Mouse (Mus musculus): Measurements from ENCODE around the gene Wars.

GRCm38 (mm10) chr12:108901346-108901745, 7.4 kb upstream of the Wars start:
- TF ChIP-seq CTCF (conservative IDR thresholded peaks at IDR 0.05; ENCODE audit: low read length) (no peak), POU5F1 (IDR thresholded peaks at IDR 0.05; ENCODE audit: borderline replicate concordance, low read length) (no peak)

All from E14TG2a.4 (cell line).